Mouse (Mus musculus): ENCODE results near the gene Zfr.

- no peak for TF ChIP-seq POLR2A (IDR thresholded peaks at IDR 0.05; ENCODE audit: insufficient read length, low read depth)
- TF ChIP-seq E2F4 (IDR thresholded peaks at IDR 0.05; ENCODE audit: insufficient read depth), result no peak
Measured at GRCm38 (mm10) chr15:12227355-12227754, 109.7 kb downstream of the Zfr start.
